Mouse (Mus musculus): ENCODE data around the gene Tmem19. TPM values are rescaled to one million over a fixed set of nuclear protein-coding genes. Genes with fewer than 3 reads are reported as not detected.
"Not testable (repeated sequence)": the region's sequence is repeated elsewhere in the genome, so short reads cannot be mapped to it uniquely, and the experiment has no call there.

Gene Tmem19
- total RNA-seq, 2 experiments from 2014 or later, result 41.0 to 46.0 TPM

- intact Hi-C loops (cut with DNase I), result no loop called here
- no peak for DNase-seq (ENCODE audit: low spot score in 2 of 2)
Observed at GRCm38 (mm10) chr10:115350810-115351397, 11.4 kb downstream of the Tmem19 start.

DNA sequence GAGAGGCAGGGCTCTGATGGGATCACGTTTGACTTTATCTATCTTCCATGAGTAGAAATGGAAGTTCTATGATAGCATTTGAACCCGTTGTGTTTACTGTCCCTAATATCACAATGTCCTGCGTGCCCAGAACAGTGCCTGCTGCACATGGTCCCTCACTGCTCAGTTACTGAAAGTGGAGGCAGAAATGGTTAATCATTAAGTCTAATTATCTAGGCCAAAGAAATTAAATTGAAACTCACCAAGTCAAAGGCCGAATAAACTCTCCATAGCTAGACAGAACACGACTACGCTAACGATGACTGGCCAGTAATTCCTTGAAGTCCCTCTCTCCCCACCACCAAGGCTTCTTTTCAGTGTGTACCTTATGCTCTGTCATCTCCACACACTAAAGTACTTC lies 12.8 kb downstream of the Tmem19 start:
- no peak for DNase-seq (ENCODE audit: low spot score in 2 of 2)

DNA sequence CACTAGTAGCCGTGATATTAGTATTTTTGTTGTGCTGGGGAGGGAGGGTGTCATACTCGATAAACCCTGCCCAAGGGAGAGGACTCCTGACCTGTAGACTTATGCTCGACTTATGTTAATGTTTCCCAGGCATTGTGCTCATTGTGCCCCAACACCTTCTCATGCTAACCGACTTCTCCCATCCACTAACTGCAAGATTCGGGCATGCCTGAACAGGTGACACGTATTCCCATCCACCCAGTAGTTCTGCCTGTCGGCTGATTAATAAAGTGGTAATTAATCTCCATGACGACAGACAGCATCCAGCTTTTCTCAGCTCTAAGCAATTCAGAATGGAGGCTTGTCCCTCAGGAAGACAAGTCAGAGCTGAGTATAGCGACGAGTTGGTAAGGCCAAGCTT lies 13.3 kb downstream of the Tmem19 start:
- DNase-seq (ENCODE audit: low spot score in 2 of 2), result no peak

More for the DNA sequence above, 12.8 kb downstream of the Tmem19 start:
- intact Hi-C loops (cut with DNase I), result no loop called here

GRCm38 (mm10) chr10:115348131-115348530 lies 14.2 kb downstream of the Tmem19 start:
- no peak for DNase-seq (ENCODE audit: low spot score in 2 of 2)
- intact Hi-C loops (cut with DNase I), result no loop called here

More for the DNA sequence above, 13.3 kb downstream of the Tmem19 start:
- intact Hi-C loops (cut with DNase I), result no loop called here

GRCm38 (mm10) chr10:115346444-115346843 lies 15.9 kb downstream of the Tmem19 start:
- intact Hi-C loops (cut with DNase I), result no loop called here
- DNase-seq (ENCODE audit: low spot score in 2 of 2), result no peak

- intact Hi-C loops (cut with DNase I), result no loop called here
- DNase-seq (ENCODE audit: low spot score in 2 of 2), result no peak
Observed at GRCm38 (mm10) chr10:115342771-115343425, 19.4 kb downstream of the Tmem19 start.

GRCm38 (mm10) chr10:115339820-115340328 lies 22.4 kb downstream of the Tmem19 start:
- no peak for DNase-seq (ENCODE audit: low spot score in 2 of 2)
- intact Hi-C loops (cut with DNase I), result no loop called here

GRCm38 (mm10) chr10:115336901-115337300 lies 25.4 kb downstream of the Tmem19 start:
- DNase-seq (ENCODE audit: low spot score in 2 of 2), result no peak
- intact Hi-C loops (cut with DNase I), result no loop called here

GRCm38 (mm10) chr10:115333528-115333927 lies 28.8 kb downstream of the Tmem19 start:
- intact Hi-C loops (cut with DNase I), result no loop called here

GRCm38 (mm10) chr10:115332997-115333396 lies 29.3 kb downstream of the Tmem19 start:
- intact Hi-C loops (cut with DNase I), result no loop called here
- DNase-seq (ENCODE audit: low spot score in 2 of 2), result no peak

More at GRCm38 (mm10) chr10:115333528-115333927, 28.8 kb downstream of the Tmem19 start:
- no peak for DNase-seq (ENCODE audit: low spot score in 2 of 2)

DNA sequence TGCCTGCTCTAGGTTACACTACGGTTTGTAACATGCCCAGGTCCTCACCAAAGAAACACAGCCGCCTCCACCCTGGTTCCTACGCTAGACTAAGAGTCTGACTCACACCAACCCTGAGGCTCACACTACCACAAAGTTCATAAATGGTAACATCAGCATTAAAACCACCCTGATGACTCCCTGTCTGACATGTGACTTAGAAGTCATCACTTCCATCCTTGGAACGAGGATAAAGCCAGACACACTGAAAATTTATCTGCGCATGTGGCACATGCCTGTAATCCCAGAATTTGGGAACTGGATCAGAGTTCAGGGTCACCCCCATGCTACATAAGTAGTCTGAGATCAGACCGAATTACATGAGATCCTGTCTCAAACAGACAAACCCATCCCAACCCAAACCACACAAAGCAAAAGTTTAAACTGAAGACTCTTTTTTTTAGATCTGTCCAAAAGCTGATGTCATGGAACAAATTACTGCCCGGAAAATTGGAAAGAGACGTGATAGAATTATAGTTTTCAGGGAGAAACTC lies 29.8 kb downstream of the Tmem19 start:
- no peak for DNase-seq (ENCODE audit: low spot score in 2 of 2)
- intact Hi-C loops (cut with DNase I), result no loop called here

GRCm38 (mm10) chr10:115329010-115329530 lies 33.2 kb downstream of the Tmem19 start:
- intact Hi-C loops (cut with DNase I), result loop anchor here (10.0 kb wide), 1 partner anchor 446 kb away; no protein-coding TSS in a partner anchor
- DNase-seq (ENCODE audit: low spot score in 2 of 2), result no peak

DNA sequence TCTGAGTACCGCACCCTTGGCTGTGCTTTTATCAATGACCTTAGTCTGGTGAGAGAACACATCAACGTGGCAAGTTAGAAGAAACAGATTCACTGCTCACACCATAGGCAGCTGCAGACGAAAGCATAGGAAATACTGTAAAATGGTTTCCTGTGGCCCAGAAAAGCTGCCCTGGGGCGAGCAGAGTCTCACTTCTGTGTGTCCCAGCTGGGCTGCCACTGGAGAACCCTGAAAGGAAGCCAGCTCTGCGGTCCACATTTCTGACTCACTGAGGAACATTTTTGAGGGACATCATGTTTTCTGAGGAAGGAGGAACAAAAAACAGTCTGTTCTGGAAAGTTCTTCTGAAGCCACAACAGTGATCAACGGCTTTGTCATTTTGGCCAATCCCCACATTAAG lies 33.8 kb downstream of the Tmem19 start:
- intact Hi-C loops (cut with DNase I), result loop anchor here (10.0 kb wide), 1 partner anchor 446 kb away; no protein-coding TSS in a partner anchor
- no peak for DNase-seq (ENCODE audit: low spot score in 2 of 2)

DNA sequence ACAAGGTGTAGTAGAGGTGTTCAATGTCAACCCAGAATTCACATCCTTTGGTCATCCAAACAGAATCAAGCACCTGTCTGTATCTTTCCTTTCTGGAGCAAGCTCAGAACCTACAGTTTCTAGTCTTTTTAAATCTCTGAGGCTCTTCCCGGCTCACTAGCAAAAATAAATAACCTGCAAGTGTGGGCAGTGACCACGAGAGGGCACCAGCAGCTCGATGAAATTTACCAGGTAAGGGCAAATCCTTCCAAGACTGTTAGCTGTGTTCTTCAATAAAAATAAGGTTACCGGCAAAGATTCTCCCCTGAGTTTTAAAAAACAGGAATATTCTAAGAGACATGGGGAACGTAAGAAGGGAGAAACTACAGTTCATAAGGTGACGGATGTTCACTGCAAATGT lies 39.0 kb downstream of the Tmem19 start:
- intact Hi-C loops (cut with DNase I), result loop anchor here (1.0 to 10.0 kb wide), 2 partner anchors 294 to 452 kb away; no protein-coding TSS in a partner anchor

GRCm38 (mm10) chr10:115321317-115322035 lies 40.8 kb downstream of the Tmem19 start:
- no peak for DNase-seq (ENCODE audit: low spot score in 2 of 2)
- intact Hi-C loops (cut with DNase I), result loop anchor here (10.0 kb wide), 1 partner anchor 453 kb away; no protein-coding TSS in a partner anchor

More for the DNA sequence above, 39.0 kb downstream of the Tmem19 start:
- DNase-seq (ENCODE audit: low spot score in 2 of 2), result peak; percentile 69 to 84

- intact Hi-C loops (cut with DNase I), result loop anchor here (5.0 kb wide), 1 partner anchor 66 kb away; the partner anchor contains the start of gene Tbc1d15
- DNase-seq (ENCODE audit: low spot score in 2 of 2), result not testable (repeated sequence)
Observed at GRCm38 (mm10) chr10:115318388-115318787, 43.9 kb downstream of the Tmem19 start.

DNA sequence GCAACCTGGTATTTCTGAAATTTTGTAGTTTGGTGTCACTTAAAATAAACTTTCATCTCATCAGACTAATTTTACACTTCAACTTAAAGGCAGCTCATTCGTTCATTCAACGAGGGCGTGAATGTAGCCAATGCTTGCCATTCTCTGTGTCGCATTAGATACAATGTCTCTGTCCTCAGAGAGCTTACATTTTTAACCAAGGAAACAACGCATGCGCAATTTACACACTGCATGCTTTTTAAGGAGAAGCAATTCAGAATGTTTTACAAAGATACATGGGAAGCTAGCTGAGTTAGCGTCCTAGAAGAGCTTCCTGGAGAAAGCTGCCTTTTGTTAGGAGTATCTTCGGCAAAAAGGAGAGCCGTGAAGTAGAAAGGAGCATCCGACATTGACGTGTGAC lies 46.0 kb downstream of the Tmem19 start:
- peak in 1 of 2 experiments; percentile 40 for DNase-seq (ENCODE audit: low spot score in 2 of 2)
- intact Hi-C loops (cut with DNase I), result loop anchor here (1.0 to 5.0 kb wide), 2 partner anchors 64 to 68 kb away; partner anchors contain the start of genes Tbc1d15, Thap2 and Zfc3h1

DNA sequence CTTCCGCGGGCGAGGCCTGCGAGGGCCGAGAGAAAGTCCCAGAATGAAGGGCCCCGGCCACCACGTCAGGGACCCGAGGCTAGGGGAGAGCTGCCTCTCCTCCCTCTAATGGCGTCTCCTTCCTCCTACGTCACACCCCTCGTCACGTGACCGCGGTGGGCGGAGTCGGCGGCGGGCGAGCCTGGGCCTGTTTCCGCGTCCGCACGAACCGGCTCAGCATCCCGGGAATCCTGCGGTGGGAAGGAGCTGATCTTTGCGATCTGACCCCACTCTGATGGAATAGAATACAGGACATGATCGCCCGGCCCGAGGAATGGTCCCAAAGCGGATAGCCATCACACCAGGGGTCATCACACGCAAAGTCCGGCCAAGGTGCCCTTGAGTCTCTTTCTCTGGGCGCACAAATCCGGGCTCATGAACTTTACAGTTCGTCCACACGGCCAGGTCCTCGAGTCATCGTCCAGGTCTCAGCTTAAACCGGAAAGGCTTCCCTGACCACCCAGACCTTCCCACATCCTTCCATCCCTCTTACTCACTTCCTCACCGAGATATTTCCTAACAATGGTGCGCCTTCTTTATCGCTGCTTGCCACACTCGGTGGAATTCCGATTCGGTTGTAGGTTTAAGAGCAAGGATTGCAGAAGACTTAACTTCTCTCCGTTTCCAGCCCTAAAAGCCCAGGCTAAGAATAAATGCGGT lies 46.7 kb downstream of the Tmem19 start, which contains the start of gene Rab21:
Gene Rab21 (minus strand): TSS at position 122 of the 699 bp plus-strand sequence.
- DNase-seq (ENCODE audit: low spot score in 2 of 2), result peak; percentile 97 to 98
- intact Hi-C loops (cut with DNase I), result loop anchor here (1.0 to 5.0 kb wide), 2 partner anchors 63 to 69 kb away; partner anchors contain the start of genes Tbc1d15, Thap2 and Zfc3h1

Measured in left cerebral cortex, postnatal 25 days (tissue).